Mouse (Mus musculus): Measurements from ENCODE around the gene Cyp27b1.
"Not testable (repeated sequence)": the region's sequence is repeated elsewhere in the genome, so short reads cannot be mapped to it uniquely, and the experiment has no call there.

GRCm38 (mm10) chr10:127072969-127073368, 24.9 kb downstream of the Cyp27b1 start:
- TF ChIP-seq CTCF (IDR thresholded peaks at IDR 0.05; ENCODE audit: borderline replicate concordance, extremely low read depth, insufficient read depth, insufficient read length); POLR2A (IDR thresholded peaks at IDR 0.05; ENCODE audit: borderline replicate concordance, extremely low read depth, insufficient read depth, insufficient read length, poor library complexity, severe bottlenecking): not testable (repeated sequence)

All from brain, embryonic 14.5 days (tissue).